Mouse (Mus musculus) retina, embryonic 14.5 days (tissue): ENCODE results near the gene B4gat1.

Source experiments
- DNase-seq: peaks from one replicate; pipeline ENCODE4 v3.0.0-alpha.2; 2015; ENCODE audit warnings: low spot score

B4gat1 gene

GRCm38 (mm10) chr19:5038709-5039156, at the start of gene B4gat1, which contains the start of gene AC124502.3:
TSS of gene B4gat1 (plus strand) at chr19:5038826.
TSS of gene AC124502.3 (plus strand) at chr19:5038891.
- DNase-seq: peak; percentile 94

GRCm38 (mm10) chr19:4989013-4989412, 49.6 kb upstream of the B4gat1 start:
- DNase-seq: peak; percentile 91

- DNase-seq: peak; percentile 40
Observed at GRCm38 (mm10) chr19:4989434-4990255, 49.0 kb upstream of the B4gat1 start.

GRCm38 (mm10) chr19:4990256-4990625, 48.4 kb upstream of the B4gat1 start, which contains the start of gene Npas4:
TSS of gene Npas4 (minus strand) at chr19:4990316.
- DNase-seq: no peak

GRCm38 (mm10) chr19:4990716-4991115, 47.9 kb upstream of the B4gat1 start:
- peak; percentile 36 for DNase-seq

- peak; percentile 22 for DNase-seq
Observed at GRCm38 (mm10) chr19:4992371-4992770, 46.3 kb upstream of the B4gat1 start.

- peak; percentile 5 for DNase-seq
Observed at GRCm38 (mm10) chr19:4992904-4993303, 45.7 kb upstream of the B4gat1 start.

GRCm38 (mm10) chr19:4994043-4994442, 44.6 kb upstream of the B4gat1 start:
- DNase-seq: no peak

- no peak for DNase-seq
Observed at GRCm38 (mm10) chr19:4999445-5000140, 39.0 kb upstream of the B4gat1 start.

GRCm38 (mm10) chr19:5001666-5002406, 36.8 kb upstream of the B4gat1 start:
- peak; percentile 91 for DNase-seq

GRCm38 (mm10) chr19:5003644-5004043, 35.0 kb upstream of the B4gat1 start:
- peak; percentile 39 for DNase-seq

- DNase-seq: no peak
Observed at GRCm38 (mm10) chr19:5004925-5005324, 33.7 kb upstream of the B4gat1 start.

GRCm38 (mm10) chr19:5013138-5013537, 25.5 kb upstream of the B4gat1 start:
- DNase-seq: no peak

- peak; percentile 76 for DNase-seq
Observed at GRCm38 (mm10) chr19:5014961-5015398, 23.6 kb upstream of the B4gat1 start.

GRCm38 (mm10) chr19:5016221-5016742, 22.3 kb upstream of the B4gat1 start:
- DNase-seq: no peak

GRCm38 (mm10) chr19:5016782-5017181, 21.8 kb upstream of the B4gat1 start:
- DNase-seq: peak; percentile 80

GRCm38 (mm10) chr19:5017611-5018010, 21.0 kb upstream of the B4gat1 start:
- no peak for DNase-seq

GRCm38 (mm10) chr19:5018191-5018590, 20.4 kb upstream of the B4gat1 start:
- DNase-seq: no peak

GRCm38 (mm10) chr19:5021416-5021815, 17.2 kb upstream of the B4gat1 start:
- no peak for DNase-seq

- peak; percentile 95 for DNase-seq
Observed at GRCm38 (mm10) chr19:5023621-5024479, 14.8 kb upstream of the B4gat1 start, which contains the start of gene Slc29a2. TSS of gene Slc29a2 (plus strand) at chr19:5023860.

GRCm38 (mm10) chr19:5026111-5026510, 12.5 kb upstream of the B4gat1 start:
- no peak for DNase-seq
